Mouse (Mus musculus) ES-E14 (cell line): ENCODE measurements at regions not wholly inside any gene's neighbourhood (a gene's known extent, or its start where the extent isn't known, plus 50 kb on each side); places are given as distances from the start of the nearest gene placed in this dataset.

ENCODE experiments used
- CHD2 ChIP-seq: IDR thresholded peaks from 2 replicates; pipeline ENCODE4 v1.6.1; 2014; ENCODE audit warnings: mild to moderate bottlenecking, low read depth, low read length, inconsistent platforms
- HCFC1 ChIP-seq: IDR thresholded peaks from 2 replicates; pipeline ENCODE4 v1.6.1; 2012; ENCODE audit warnings: low read length, inconsistent platforms, borderline replicate concordance; ENCODE audit not compliant: insufficient read depth
- MAFK ChIP-seq: IDR thresholded peaks from 2 replicates; pipeline ENCODE4 v1.6.1; 2014; ENCODE audit warnings: mild to moderate bottlenecking, low read depth, low read length, inconsistent platforms; ENCODE audit not compliant: insufficient read depth
- ZC3H11A ChIP-seq: IDR thresholded peaks from 2 replicates; pipeline ENCODE4 v1.6.1; 2012; ENCODE audit warnings: low read depth, mild to moderate bottlenecking, inconsistent platforms, low read length, borderline replicate concordance
- ZNF384 ChIP-seq: IDR thresholded peaks from 2 replicates; pipeline ENCODE4 v1.6.1; 2012; ENCODE audit warnings: low read depth, low read length, inconsistent platforms

GRCm38 (mm10) chr8:89152867-89153595 lies 109.1 kb upstream of the Sall1 start:
- TF ChIP-seq ZC3H11A (no peak), CHD2 (no peak), ZNF384 (no peak), MAFK (no peak), HCFC1 (no peak)
